In the genomic region with DNA sequence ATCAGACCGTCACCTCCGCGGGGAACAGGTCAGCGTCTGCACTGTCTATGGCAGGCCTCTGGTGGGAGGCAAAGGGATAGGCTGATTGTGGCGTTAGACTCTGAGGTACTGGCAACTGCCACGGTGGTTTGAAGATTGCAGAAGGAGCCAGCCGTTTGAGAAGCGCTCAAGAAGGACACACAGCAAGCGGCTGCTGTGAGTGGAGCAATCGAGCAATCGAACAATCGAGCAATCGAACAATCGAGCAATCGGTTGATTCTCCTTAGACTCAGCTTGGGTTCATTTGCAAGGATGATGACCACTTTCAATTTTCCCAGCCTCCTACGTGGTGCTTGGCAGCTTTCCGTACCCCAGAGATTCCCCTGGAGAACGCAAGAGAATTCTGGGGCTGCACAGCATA, we compare ENCODE assay signal across 28 mouse cellular contexts. TPM values are rescaled to one million over a fixed set of nuclear protein-coding genes. Genes with fewer than 3 reads are reported as not detected.
DNase-seq lines count a peak whose midpoint lies in the region; ATAC-seq and TF ChIP-seq lines count a peak whose summit lies in the region.
"Had no signal": no experiment of that assay in that cellular context is flagged by ENCODE, and none has a peak within 500 bp of the region (broad histone marks: within the 10 kb centered on the region; RNA-seq: fewer than 3 reads in every experiment).

No protein-coding gene starts in this region.

- H3K9ac ChIP-seq in ES-Bruce4 (ENCODE audit: low read depth, poor library complexity, severe bottlenecking), result no peak overlapping the region
- H3K9ac ChIP-seq in kidney, embryonic 14.5 days (ENCODE audit: low read depth, low read length), result no peak overlapping the region
- no peak overlapping the region for H3K9ac ChIP-seq in midbrain, postnatal 0 days (replicated peaks; ENCODE audit: low read length, poor library complexity, severe bottlenecking)
- H3K9ac ChIP-seq: embryonic facial prominence, embryonic 13.5 days; embryonic facial prominence, embryonic 15.5 days; forebrain, embryonic 12.5 days; forebrain, embryonic 15.5 days; forebrain, postnatal 0 days had no signal

- no peaks in the 10 kb centered on the region for H3K27me3 ChIP-seq in ES-Bruce4 (ENCODE audit: control insufficient read depth, insufficient read depth, low read length, poor library complexity, severe bottlenecking)
- H3K27me3 ChIP-seq in kidney, embryonic 14.5 days (ENCODE audit: control insufficient read depth, insufficient read depth, low read length), result no peaks in the 10 kb centered on the region
- no peaks in the 10 kb centered on the region for H3K27me3 ChIP-seq in midbrain, postnatal 0 days (ENCODE audit: insufficient read depth, low read length)
- H3K27me3 ChIP-seq in embryonic facial prominence, embryonic 10.5 days (replicated peaks; ENCODE audit: low read depth, poor library complexity, severe bottlenecking), result no peaks in the 10 kb centered on the region
- H3K27me3 ChIP-seq: embryonic facial prominence, embryonic 13.5 days; embryonic facial prominence, embryonic 15.5 days; forebrain, embryonic 12.5 days; forebrain, embryonic 15.5 days had no signal

- H3K4me3 ChIP-seq in ES-Bruce4 (ENCODE audit: low read depth, low read length), result peak overlapping the region; percentile 19; the same call in 1 of the 2 replicates
- H3K4me3 ChIP-seq in kidney, embryonic 14.5 days (ENCODE audit: low read length), result no peak overlapping the region
- H3K4me3 ChIP-seq in midbrain, postnatal 0 days (ENCODE audit: low read depth, low read length), result no peak overlapping the region
- H3K4me3 ChIP-seq in embryonic facial prominence, embryonic 10.5 days, result no peak overlapping the region
- H3K4me3 ChIP-seq: embryonic facial prominence, embryonic 13.5 days; embryonic facial prominence, embryonic 15.5 days; erythroblast, embryonic 14.5 days; forebrain, embryonic 10.5 days; forebrain, embryonic 12.5 days; forebrain, embryonic 15.5 days had no signal

- H3K9me3 ChIP-seq in ES-Bruce4 (replicated peaks; ENCODE audit: control insufficient read depth, insufficient read depth, low read length, poor library complexity, severe bottlenecking), result no peaks in the 10 kb centered on the region
- H3K9me3 ChIP-seq in kidney, embryonic 14.5 days (ENCODE audit: control insufficient read depth, low read length), result no peaks in the 10 kb centered on the region
- no peaks in the 10 kb centered on the region for H3K9me3 ChIP-seq in midbrain, postnatal 0 days (ENCODE audit: low read length)
- H3K9me3 ChIP-seq in embryonic facial prominence, embryonic 10.5 days, result no peaks in the 10 kb centered on the region
- H3K9me3 ChIP-seq: embryonic facial prominence, embryonic 13.5 days; embryonic facial prominence, embryonic 15.5 days; forebrain, embryonic 10.5 days; forebrain, embryonic 12.5 days; forebrain, embryonic 15.5 days; G1E had no signal

- 87% methylated on average over 18 of the region's 18 CpGs for WGBS in kidney, embryonic 14.5 days
- 83% methylated on average over 18 of the region's 18 CpGs for WGBS in midbrain, postnatal 0 days
- WGBS in embryonic facial prominence, embryonic 10.5 days, result 89% methylated on average over 18 of the region's 18 CpGs

- no peaks in the 10 kb centered on the region for H3K4me1 ChIP-seq in ES-Bruce4 (ENCODE audit: control insufficient read depth, insufficient read depth, low read length)
- no peaks in the 10 kb centered on the region for H3K4me1 ChIP-seq in kidney, embryonic 14.5 days (ENCODE audit: control insufficient read depth, insufficient read depth, low read length)
- H3K4me1 ChIP-seq in midbrain, postnatal 0 days (ENCODE audit: insufficient read depth, low read length), result no peaks in the 10 kb centered on the region
- H3K4me1 ChIP-seq in embryonic facial prominence, embryonic 10.5 days, result no peaks in the 10 kb centered on the region; the same call in 1 of the 2 replicates
- H3K4me1 ChIP-seq: embryonic facial prominence, embryonic 13.5 days; embryonic facial prominence, embryonic 15.5 days; forebrain, embryonic 10.5 days; forebrain, embryonic 12.5 days; forebrain, embryonic 15.5 days had no signal

- no peak for TF ChIP-seq EP300 in ES-Bruce4 (IDR thresholded peaks at IDR 0.05; ENCODE audit: insufficient read depth, low read depth, low read length)

- DNase-seq in thymus, postnatal 4 days, result peak; percentile 5
- no peak for DNase-seq in thymus, postnatal 36 days
- DNase-seq in R1 (ENCODE audit: low read depth, low spot score), result peak; percentile 74
- peak; percentile 10 for DNase-seq in brain, adult 2 months (ENCODE audit: low read depth, low spot score)
- DNase-seq in midbrain, postnatal 0 days (ENCODE audit: low spot score), result no peak
- no peak for DNase-seq in embryonic facial prominence, embryonic 10.5 days (ENCODE audit: low spot score)
- DNase-seq: adrenal gland, adult 8-10 months; adrenal gland, postnatal 14 days; adrenal gland, postnatal 36 days; cerebellum, adult 11 months; cerebellum, adult 18-20 months; cerebellum, adult 8-10 months; cerebellum, postnatal 10 days; cerebellum, postnatal 25 days; forebrain, postnatal 0 days had no signal

- no peak for TF ChIP-seq POLR2A in ES-Bruce4 (IDR thresholded peaks at IDR 0.05; ENCODE audit: insufficient read depth, low read length)

- ATAC-seq in kidney, embryonic 14.5 days (ENCODE audit: low FRiP score, low TSS enrichment), result no peak
- ATAC-seq in midbrain, postnatal 0 days (ENCODE audit: low FRiP score), result no peak
- ATAC-seq: activated CD4-positive, CD25-positive, alpha-beta regulatory T cell, adult 4 months; forebrain, embryonic 15.5 days; forebrain, postnatal 0 days; Patski had no signal

- no peak overlapping the region for H3K27ac ChIP-seq in ES-Bruce4 (ENCODE audit: insufficient read depth, low read length)
- H3K27ac ChIP-seq in kidney, embryonic 14.5 days (ENCODE audit: low read depth, low read length), result no peak overlapping the region
- no peak overlapping the region for H3K27ac ChIP-seq in midbrain, postnatal 0 days (ENCODE audit: low read depth, low read length)
- no peak overlapping the region for H3K27ac ChIP-seq in embryonic facial prominence, embryonic 10.5 days (replicated peaks)
- H3K27ac ChIP-seq: embryonic facial prominence, embryonic 13.5 days; embryonic facial prominence, embryonic 15.5 days; forebrain, embryonic 10.5 days; forebrain, embryonic 12.5 days; forebrain, embryonic 15.5 days had no signal

- no peaks in the 10 kb centered on the region for H3K36me3 ChIP-seq in ES-Bruce4 (ENCODE audit: control insufficient read depth, insufficient read depth, low read length, poor library complexity, severe bottlenecking)
- H3K36me3 ChIP-seq in kidney, embryonic 14.5 days (ENCODE audit: control insufficient read depth, insufficient read depth, low read length), result no peaks in the 10 kb centered on the region
- no peaks in the 10 kb centered on the region for H3K36me3 ChIP-seq in midbrain, postnatal 0 days (ENCODE audit: insufficient read depth, low read length)
- no peaks in the 10 kb centered on the region for H3K36me3 ChIP-seq in embryonic facial prominence, embryonic 10.5 days (replicated peaks)
- H3K36me3 ChIP-seq: embryonic facial prominence, embryonic 13.5 days; embryonic facial prominence, embryonic 15.5 days; forebrain, embryonic 10.5 days; forebrain, embryonic 12.5 days; forebrain, embryonic 15.5 days; G1E had no signal

- H3K4me2 ChIP-seq in kidney, embryonic 14.5 days (replicated peaks; ENCODE audit: low read depth, low read length), result no peak overlapping the region
- H3K4me2 ChIP-seq in midbrain, postnatal 0 days (ENCODE audit: low read depth, low read length, poor library complexity, severe bottlenecking), result no peak overlapping the region
- H3K4me2 ChIP-seq: embryonic facial prominence, embryonic 13.5 days; embryonic facial prominence, embryonic 15.5 days; forebrain, embryonic 12.5 days; forebrain, embryonic 15.5 days had no signal

- no peak for TF ChIP-seq CTCF in ES-Bruce4 (IDR thresholded peaks at IDR 0.05; ENCODE audit: low read depth, low read length)
- no peak for TF ChIP-seq CTCF in midbrain, postnatal 0 days (IDR thresholded peaks at IDR 0.05)

RNA-seq across cellular contexts. Expression of a gene that starts 2.5 kb away (rescaled TPM):
- polyA plus RNA-seq in ES-Bruce4 (2011; ENCODE audit: insufficient read depth, insufficient read length, low read depth, missing spikeins), result 0.68 and 1.5 TPM in 2 replicates
- polyA plus RNA-seq in kidney, embryonic 14.5 days (2014; fragmentation: Nextera tagmentation; extraction: Ambion mirVana), result 0.18 and 0.46 TPM in 2 replicates
- total RNA-seq in midbrain, postnatal 0 days (2014; rRNA removed), result 2.2 and 3.3 TPM in 2 replicates
- 2.4 and 2.6 TPM in 2 replicates for polyA plus RNA-seq in midbrain, postnatal 0 days (2015; fragmentation: Nextera tagmentation; extraction: Ambion mirVana)
- polyA plus RNA-seq in embryonic facial prominence, embryonic 10.5 days (2016; fragmentation: Nextera tagmentation; extraction: Ambion mirVana), result 0.24 and 0.31 TPM in 2 replicates
- total RNA-seq: G1E had no signal
- polyA plus RNA-seq: C2C12; erythroblast, embryonic 14.5 days had no signal

RNA-seq across cellular contexts. Expression of a gene that starts 44.9 kb away (rescaled TPM):
- 83.3 and 85.3 TPM in 2 replicates for polyA plus RNA-seq in ES-Bruce4 (2011; ENCODE audit: insufficient read depth, insufficient read length, low read depth, missing spikeins)
- polyA plus RNA-seq in kidney, embryonic 14.5 days (2014; fragmentation: Nextera tagmentation; extraction: Ambion mirVana), result 59.9 and 93.0 TPM in 2 replicates
- total RNA-seq in midbrain, postnatal 0 days (2014; rRNA removed), result 139 TPM in 2 replicates
- 113 and 120 TPM in 2 replicates for polyA plus RNA-seq in midbrain, postnatal 0 days (2015; fragmentation: Nextera tagmentation; extraction: Ambion mirVana)
- polyA plus RNA-seq in embryonic facial prominence, embryonic 10.5 days (2016; fragmentation: Nextera tagmentation; extraction: Ambion mirVana), result 137 and 141 TPM in 2 replicates

RNA-seq across cellular contexts. Expression of a gene that starts 49.1 kb away (rescaled TPM):
- 1.4 TPM in 1 of 2 replicates, not detected in the other for polyA plus RNA-seq in ES-Bruce4 (2011; ENCODE audit: insufficient read depth, insufficient read length, low read depth, missing spikeins)
- 0.34 TPM in 1 of 2 replicates, not detected in the other for polyA plus RNA-seq in kidney, embryonic 14.5 days (2014; fragmentation: Nextera tagmentation; extraction: Ambion mirVana)
- total RNA-seq in midbrain, postnatal 0 days (2014; rRNA removed), result not detected in 2 replicates
- 0.81 and 2.1 TPM in 2 replicates for polyA plus RNA-seq in midbrain, postnatal 0 days (2015; fragmentation: Nextera tagmentation; extraction: Ambion mirVana)
- polyA plus RNA-seq in embryonic facial prominence, embryonic 10.5 days (2016; fragmentation: Nextera tagmentation; extraction: Ambion mirVana), result not detected in 2 replicates
- total RNA-seq: adrenal gland, adult 18-20 months; adrenal gland, adult 8-10 months; adrenal gland, postnatal 14 days; adrenal gland, postnatal 36 days; forebrain, postnatal 0 days had no signal
- polyA plus RNA-seq: activated CD4-positive, CD25-positive, alpha-beta regulatory T cell, adult 4 months; erythroblast, embryonic 14.5 days; forebrain, embryonic 10.5 days; G1E had no signal

Comparison
In these comparisons a context has a peak if more than half of its experiments do, and no peak if none do; other contexts are left out.
1. DNase-seq: peak in thymus, postnatal 4 days (single experiment), R1 (single experiment) and brain, adult 2 months (single experiment); none in thymus, postnatal 36 days (0 of 2), midbrain, postnatal 0 days (single experiment) and embryonic facial prominence, embryonic 10.5 days (single experiment).